Mouse (Mus musculus) neural tube, embryonic 13.5 days (tissue): ENCODE data around the gene Ndufb2. TPM values are rescaled to one million over a fixed set of nuclear protein-coding genes. Genes with fewer than 3 reads are reported as not detected.
A peak's percentile ranks its signal among the peaks of the same experiment; 100 is the strongest.

Experiments used
- ATAC-seq: fragments of 200-750 bp; cut with Nextera tagmentation; 2 replicates; pipeline ENCODE4 v1.8.0; 2017; ENCODE audit warnings: low read depth, mild to moderate bottlenecking, moderate TSS enrichment, moderate library complexity
- H3K27ac ChIP-seq: fragments of 300-500 bp; sonication (generic); replicated peaks from 2 replicates; pipeline ENCODE4 v1.5.1; 2015; ENCODE audit warnings: moderate library complexity, mild to moderate bottlenecking, inconsistent platforms
- H3K27me3 ChIP-seq: fragments of 300-500 bp; sonication (generic); 2 replicates; pipeline ENCODE4 v1.6.1; 2015; ENCODE audit warnings: mild to moderate bottlenecking, inconsistent platforms
- H3K36me3 ChIP-seq: fragments of 300-500 bp; sonication (generic); 2 replicates; pipeline ENCODE4 v1.6.1; 2015; ENCODE audit warnings: mild to moderate bottlenecking, inconsistent platforms
- H3K4me1 ChIP-seq: fragments of 300-500 bp; sonication (generic); replicated peaks from 2 replicates; pipeline ENCODE4 v1.6.1; 2015; ENCODE audit warnings: inconsistent platforms
- H3K4me2 ChIP-seq: fragments of 300-500 bp; sonication (generic); 2 replicates; pipeline ENCODE4 v1.6.1; 2015; ENCODE audit warnings: inconsistent platforms, mild to moderate bottlenecking, moderate library complexity
- H3K4me3 ChIP-seq: fragments of 300-500 bp; sonication (generic); 2 replicates; pipeline ENCODE4 v1.5.1; 2015; ENCODE audit warnings: mild to moderate bottlenecking, inconsistent platforms
- H3K9ac ChIP-seq: fragments of 300-500 bp; sonication (generic); 2 replicates; pipeline ENCODE4 v1.6.1; 2015; ENCODE audit warnings: moderate library complexity, mild to moderate bottlenecking, inconsistent platforms
- H3K9me3 ChIP-seq: fragments of 300-500 bp; sonication (generic); 2 replicates; pipeline ENCODE4 v1.6.1; 2016; ENCODE audit warnings: inconsistent platforms
- WGBS: fragments of 180-500 bp; shearing (Covaris S2); methylation state at CpG from one replicate; pipeline ENCODE4 v1.1.7; 2015; 5-methylcytosine and 5-hydroxymethylcytosine counted together
- polyA plus RNA-seq: library from polyadenylated mRNA; unstranded; fragments of >200 nt; fragmentation: Nextera tagmentation; extraction: Ambion mirVana; gene quantifications from 2 replicates; pipeline ENCODE4 v1.2.1, GENCODE M21; 2015

Ndufb2 gene
- polyA plus RNA-seq, 1 experiment from 2014 or later, result 454 TPM

GRCm38 (mm10) chr6:39591481-39591880, 893 bp upstream of the Ndufb2 start:
- Histone ChIP-seq H3K4me2 (peak overlapping the region; percentile 63; the same call in 1 of the 2 replicates), H3K36me3 (peaks cover 42% of the 10 kb centered on the region), H3K9ac (no peak overlapping the region), H3K27me3 (no peaks in the 10 kb centered on the region), H3K4me1 (peaks cover 21% of the 10 kb centered on the region), H3K4me3 (peak overlapping the region; percentile 77; the same call in 1 of the 2 replicates), H3K9me3 (no peaks in the 10 kb centered on the region), H3K27ac (no peak overlapping the region)
- WGBS, result 94% methylated on average over 4 of the region's 4 CpGs
- no peak for ATAC-seq

DNA sequence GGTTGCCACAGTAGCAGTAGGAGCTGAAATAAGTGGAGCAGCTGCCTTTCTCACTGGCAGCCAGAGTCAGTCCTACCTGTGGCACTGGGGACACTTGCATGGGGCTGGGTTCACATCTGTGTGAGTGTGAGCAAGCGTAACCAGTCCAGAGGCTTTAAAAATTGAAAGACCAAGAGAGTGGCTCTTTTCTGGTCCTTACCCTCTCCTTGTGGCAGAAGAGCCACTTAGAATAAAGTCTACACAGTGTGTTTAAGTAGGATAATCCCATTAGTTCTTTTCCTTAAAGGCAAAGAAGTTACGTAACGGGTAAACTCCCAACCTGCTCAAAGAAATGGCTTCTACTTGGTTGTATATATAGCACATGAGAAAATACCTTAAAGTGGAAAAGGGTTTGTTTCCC, 8.5 kb downstream of the Ndufb2 start:
- Histone ChIP-seq H3K9ac (no peak overlapping the region), H3K36me3 (peaks cover 64% of the 10 kb centered on the region)

GRCm38 (mm10) chr6:39601828-39602227, 9.5 kb downstream of the Ndufb2 start:
- Histone ChIP-seq H3K36me3 (peaks cover 59% of the 10 kb centered on the region), H3K27ac (no peak overlapping the region), H3K4me3 (no peak overlapping the region), H3K4me2 (no peak overlapping the region), H3K27me3 (no peaks in the 10 kb centered on the region), H3K9ac (no peak overlapping the region), H3K4me1 (no peaks in the 10 kb centered on the region), H3K9me3 (no peaks in the 10 kb centered on the region)
- WGBS, result 85% methylated on average over 3 of the region's 3 CpGs
- ATAC-seq, result no peak

More for the DNA sequence above, 8.5 kb downstream of the Ndufb2 start:
- no peak overlapping the region for H3K4me3 ChIP-seq
- no peaks in the 10 kb centered on the region for H3K27me3 ChIP-seq
- 95% methylated on average over 3 of the region's 3 CpGs for WGBS
- H3K27ac ChIP-seq, result no peak overlapping the region
- no peak for ATAC-seq
- no peak overlapping the region for H3K4me2 ChIP-seq
- no peaks in the 10 kb centered on the region for H3K4me1 ChIP-seq
- H3K9me3 ChIP-seq, result no peaks in the 10 kb centered on the region

DNA sequence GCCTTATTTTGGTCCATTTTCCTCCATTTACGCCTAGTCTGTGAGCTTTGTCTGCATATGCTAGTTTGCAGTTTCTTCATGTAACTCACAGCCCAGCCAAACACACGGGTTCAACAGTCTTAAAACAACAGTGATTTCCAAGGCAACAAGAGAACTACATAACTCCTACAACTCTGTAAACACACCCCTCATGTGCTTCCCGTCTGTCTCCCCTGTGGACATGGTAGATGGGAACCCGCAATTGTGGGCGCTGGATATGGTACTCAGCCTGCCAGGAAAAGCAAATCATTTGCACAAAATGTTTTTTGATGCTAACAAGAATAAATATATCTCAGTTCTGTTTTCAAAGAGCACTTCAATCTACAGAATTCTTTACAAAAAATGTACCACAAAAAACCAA, 12.2 kb downstream of the Ndufb2 start:
- Histone ChIP-seq H3K27ac (no peak overlapping the region), H3K9me3 (no peaks in the 10 kb centered on the region), H3K27me3 (no peaks in the 10 kb centered on the region), H3K4me3 (no peak overlapping the region), H3K9ac (no peak overlapping the region), H3K4me2 (no peak overlapping the region), H3K4me1 (no peaks in the 10 kb centered on the region), H3K36me3 (peaks cover 45% of the 10 kb centered on the region)
- 83% methylated on average over 5 of the region's 5 CpGs for WGBS
- ATAC-seq, result no peak

- Histone ChIP-seq H3K27ac (no peak overlapping the region), H3K4me3 (no peak overlapping the region), H3K4me1 (no peaks in the 10 kb centered on the region), H3K9me3 (no peaks in the 10 kb centered on the region), H3K4me2 (no peak overlapping the region), H3K9ac (no peak overlapping the region), H3K27me3 (no peaks in the 10 kb centered on the region), H3K36me3 (peaks cover 40% of the 10 kb centered on the region)
- 85% methylated on average over 6 of the region's 6 CpGs for WGBS
- no peak for ATAC-seq
These were observed 13.7 kb downstream of the Ndufb2 start for GRCm38 (mm10) chr6:39606056-39606455.

DNA sequence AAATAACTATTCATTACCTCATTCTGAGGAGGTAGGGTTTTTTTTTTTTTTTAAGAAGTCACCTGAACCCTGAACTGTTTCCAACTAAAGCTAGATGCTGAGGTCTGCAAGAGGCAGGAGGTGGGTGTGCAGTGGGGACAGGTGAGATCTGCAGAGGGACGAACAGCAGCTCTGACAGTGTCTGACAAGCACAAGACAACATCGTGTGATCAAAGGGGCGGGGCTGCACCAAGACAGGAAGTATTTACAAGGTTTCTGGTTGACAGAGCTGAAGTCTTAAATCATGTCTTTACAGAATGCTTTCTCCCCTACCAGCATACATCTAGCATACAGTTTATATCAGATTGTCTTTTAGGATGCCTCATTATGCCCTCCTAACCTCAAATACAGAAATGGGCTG, 14.5 kb downstream of the Ndufb2 start:
- WGBS, result 66% methylated on average over 3 of the region's 3 CpGs
- no peak for ATAC-seq
- Histone ChIP-seq H3K27ac (no peak overlapping the region), H3K4me3 (no peak overlapping the region), H3K9ac (no peak overlapping the region), H3K4me1 (no peaks in the 10 kb centered on the region), H3K27me3 (no peaks in the 10 kb centered on the region), H3K9me3 (no peaks in the 10 kb centered on the region), H3K4me2 (no peak overlapping the region), H3K36me3 (peaks cover 40% of the 10 kb centered on the region)

- H3K4me3 ChIP-seq, result no peak overlapping the region
- H3K9me3 ChIP-seq, result no peaks in the 10 kb centered on the region
- no peak overlapping the region for H3K4me2 ChIP-seq
- WGBS, result 60% methylated on average over 5 of the region's 5 CpGs
- peaks cover 39% of the 10 kb centered on the region for H3K36me3 ChIP-seq
- no peak overlapping the region for H3K27ac ChIP-seq
- ATAC-seq, result no peak
- H3K9ac ChIP-seq, result no peak overlapping the region
- no peaks in the 10 kb centered on the region for H3K27me3 ChIP-seq
- H3K4me1 ChIP-seq, result no peaks in the 10 kb centered on the region
These were observed 15.0 kb downstream of the Ndufb2 start for GRCm38 (mm10) chr6:39607365-39607764.

GRCm38 (mm10) chr6:39610207-39610606, 17.8 kb downstream of the Ndufb2 start:
- Histone ChIP-seq H3K4me3 (no peak overlapping the region), H3K27ac (no peak overlapping the region), H3K27me3 (no peaks in the 10 kb centered on the region), H3K4me2 (no peak overlapping the region), H3K9me3 (no peaks in the 10 kb centered on the region), H3K9ac (no peak overlapping the region), H3K36me3 (peaks cover 41% of the 10 kb centered on the region), H3K4me1 (no peaks in the 10 kb centered on the region)
- 76% methylated on average over 2 of the region's 2 CpGs for WGBS
- ATAC-seq, result no peak

GRCm38 (mm10) chr6:39611296-39611695, 18.9 kb downstream of the Ndufb2 start:
- 86% methylated on average over 2 of the region's 2 CpGs for WGBS
- H3K4me1 ChIP-seq, result no peaks in the 10 kb centered on the region
- H3K4me2 ChIP-seq, result no peak overlapping the region
- no peaks in the 10 kb centered on the region for H3K27me3 ChIP-seq
- H3K9ac ChIP-seq, result no peak overlapping the region
- no peak overlapping the region for H3K4me3 ChIP-seq
- H3K36me3 ChIP-seq, result peaks cover 50% of the 10 kb centered on the region
- H3K9me3 ChIP-seq, result no peaks in the 10 kb centered on the region
- no peak for ATAC-seq
- H3K27ac ChIP-seq, result no peak overlapping the region

Other genes with a start within 250 kb of the Ndufb2 start
- 60.3 and 65.9 TPM in 2 replicates for gene Slc37a3, start 214.9 kb upstream of the Ndufb2 start, polyA plus RNA-seq
- 0.44 TPM in 1 of 2 replicates, not detected in the other for gene Rab19, start 211.4 kb upstream of the Ndufb2 start, polyA plus RNA-seq
- 215 and 237 TPM in 2 replicates for gene Mkrn1, start 172.1 kb upstream of the Ndufb2 start, polyA plus RNA-seq
- 25.8 and 26.1 TPM in 2 replicates for gene Dennd2a, start 34.7 kb upstream of the Ndufb2 start, polyA plus RNA-seq
- 39.5 and 41.7 TPM in 2 replicates for gene Adck2, start 18.7 kb upstream of the Ndufb2 start, polyA plus RNA-seq
- gene Gm42420, start 6.8 kb upstream of the Ndufb2 start, polyA plus RNA-seq, result not detected in 2 replicates
- 24.9 and 25.3 TPM in 2 replicates for gene Braf, start 132.9 kb downstream of the Ndufb2 start, polyA plus RNA-seq
- gene Mrps33, start 218.4 kb downstream of the Ndufb2 start, polyA plus RNA-seq, result 196 and 215 TPM in 2 replicates